Mouse (Mus musculus): Measurements from ENCODE around the gene Cmss1.

Gene Cmss1

DNA sequence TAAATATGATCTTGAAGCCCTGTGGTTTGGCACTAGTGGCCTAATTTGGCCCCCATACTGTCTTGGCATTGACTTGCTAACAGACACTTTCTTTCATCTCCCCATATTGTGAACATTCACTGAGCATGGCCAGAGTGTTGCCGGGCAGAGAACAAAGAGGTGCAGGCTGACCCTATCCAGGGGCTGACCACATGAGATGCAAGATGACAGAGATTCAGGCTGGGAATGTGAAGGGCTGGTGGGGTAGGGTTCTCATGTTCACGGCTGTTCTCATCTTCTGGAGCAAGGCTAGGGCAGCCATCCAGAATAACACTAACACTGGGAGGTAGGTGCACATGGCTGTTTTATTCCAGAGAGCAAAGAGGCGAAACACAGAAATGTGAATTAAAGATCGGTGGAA lies 92.3 kb downstream of the Cmss1 start:
- no peak for DNase-seq (ENCODE audit: low spot score in 2 of 2)

DNA sequence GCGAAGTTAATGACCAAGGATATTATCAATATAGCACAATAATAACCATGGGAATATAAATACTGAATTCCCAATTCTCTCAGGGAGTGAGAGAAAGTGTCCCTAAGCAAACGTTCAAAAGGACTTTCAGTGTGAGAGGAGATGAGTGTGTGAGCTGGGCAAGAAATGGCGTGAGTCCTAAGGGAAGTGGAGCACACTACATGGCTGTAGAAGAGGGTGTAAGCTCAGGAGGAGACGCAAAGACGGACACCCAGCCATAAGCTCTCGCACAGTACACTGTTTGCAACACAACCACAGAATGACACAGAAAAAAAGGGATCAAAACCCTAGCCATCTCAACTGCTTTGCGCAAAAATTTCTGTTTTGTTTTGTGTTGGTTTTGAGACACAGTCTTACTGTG lies 93.1 kb downstream of the Cmss1 start:
- no peak for DNase-seq (ENCODE audit: low spot score in 2 of 2)

DNA sequence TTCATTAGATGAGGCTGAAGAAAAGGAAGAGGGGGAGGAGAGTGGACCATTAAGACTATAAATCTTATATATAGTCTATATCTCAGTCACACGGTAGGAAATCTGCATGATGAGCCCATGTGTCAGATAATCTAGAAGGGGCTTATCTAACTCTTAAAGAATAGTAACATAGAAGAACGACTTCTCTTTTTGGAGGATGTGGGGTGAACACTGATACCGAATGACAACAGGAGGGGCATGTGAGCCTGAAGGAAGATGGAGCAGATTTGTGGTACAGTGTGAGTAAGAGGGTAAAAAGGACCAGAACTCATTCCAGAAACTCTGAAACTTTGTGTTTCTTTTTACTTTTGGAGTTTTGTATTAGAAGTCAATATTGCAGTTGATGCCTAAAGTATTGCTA lies 97.6 kb downstream of the Cmss1 start:
- no peak for DNase-seq (ENCODE audit: low spot score in 2 of 2)

DNA sequence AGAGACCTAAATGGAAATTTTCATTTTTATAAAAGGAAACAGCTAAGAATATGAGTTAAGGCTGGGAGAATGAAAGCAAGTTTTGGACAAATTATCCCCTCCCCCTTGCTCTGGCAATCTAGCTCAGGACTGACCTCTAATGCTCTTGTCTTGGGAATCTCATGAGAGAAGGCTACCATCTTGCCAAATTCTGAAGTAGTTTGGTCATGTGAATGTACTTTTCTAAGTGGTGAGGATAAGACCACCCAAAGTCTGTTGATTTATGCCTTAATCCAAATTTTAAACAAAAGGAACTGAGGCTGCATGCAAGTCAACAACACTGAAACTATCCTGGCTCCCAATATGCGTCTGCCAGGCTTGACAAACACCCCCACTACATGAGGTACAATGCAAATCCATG lies 98.3 kb downstream of the Cmss1 start:
- DNase-seq (ENCODE audit: low spot score in 2 of 2): no peak

DNA sequence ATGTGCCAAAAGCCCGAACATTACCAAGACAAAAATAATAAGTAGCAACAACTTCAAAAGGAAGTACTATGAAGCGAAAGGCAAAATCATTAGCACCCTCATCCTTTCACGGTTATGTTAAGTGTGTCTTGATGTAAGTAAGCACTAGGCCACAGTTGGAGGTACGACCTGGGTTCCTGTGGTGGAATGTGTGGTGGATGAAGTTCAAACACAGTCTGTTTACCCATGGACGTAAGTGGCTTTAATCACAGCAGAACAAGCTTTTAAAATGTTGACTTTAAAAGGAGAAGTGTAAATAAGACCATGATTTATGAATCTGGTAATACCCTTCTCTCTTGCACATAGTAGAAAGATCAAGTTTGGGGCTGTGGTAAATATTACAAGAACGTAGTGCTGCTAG lies 100.5 kb downstream of the Cmss1 start:
- DNase-seq (ENCODE audit: low spot score in 2 of 2): no peak

DNA sequence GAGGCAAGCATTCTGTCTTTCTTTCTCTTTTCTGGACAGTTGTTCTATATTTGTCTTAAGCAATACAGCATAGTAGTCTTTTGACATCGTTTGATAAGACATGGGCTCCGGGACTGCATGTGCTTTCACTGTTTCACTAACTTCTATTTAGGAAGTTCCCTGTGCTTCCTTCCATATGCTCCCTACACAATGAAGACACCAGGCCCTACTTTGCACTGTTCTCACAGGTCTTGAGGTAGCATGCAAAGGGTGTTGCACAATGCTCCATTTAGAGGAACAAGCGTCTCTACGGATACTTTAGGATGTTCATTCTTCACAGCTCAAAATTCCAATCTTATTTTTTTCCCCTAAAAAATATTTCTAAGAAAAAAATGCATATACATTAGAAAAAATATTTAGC lies 101.9 kb downstream of the Cmss1 start:
- DNase-seq (ENCODE audit: low spot score in 2 of 2): no peak

DNA sequence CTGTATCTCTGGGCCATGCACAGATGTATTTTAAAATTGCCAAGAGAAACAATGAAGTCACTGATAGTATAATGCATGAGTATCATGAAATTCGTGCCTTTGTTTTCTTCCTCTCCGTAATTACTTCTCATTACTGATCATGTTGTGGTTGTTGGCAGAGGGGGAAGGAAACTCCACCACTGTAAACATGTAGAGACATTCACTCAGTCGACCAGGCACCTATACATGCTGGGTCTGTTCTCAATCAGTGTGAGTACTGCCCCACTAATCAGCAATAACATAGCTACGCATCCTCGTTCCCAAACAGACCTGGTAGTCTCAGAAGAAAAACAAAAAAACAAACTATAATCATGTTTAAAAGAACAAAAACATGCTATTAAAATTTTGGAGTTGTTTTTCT lies 103.9 kb downstream of the Cmss1 start:
- no peak for DNase-seq (ENCODE audit: low spot score in 2 of 2)

DNA sequence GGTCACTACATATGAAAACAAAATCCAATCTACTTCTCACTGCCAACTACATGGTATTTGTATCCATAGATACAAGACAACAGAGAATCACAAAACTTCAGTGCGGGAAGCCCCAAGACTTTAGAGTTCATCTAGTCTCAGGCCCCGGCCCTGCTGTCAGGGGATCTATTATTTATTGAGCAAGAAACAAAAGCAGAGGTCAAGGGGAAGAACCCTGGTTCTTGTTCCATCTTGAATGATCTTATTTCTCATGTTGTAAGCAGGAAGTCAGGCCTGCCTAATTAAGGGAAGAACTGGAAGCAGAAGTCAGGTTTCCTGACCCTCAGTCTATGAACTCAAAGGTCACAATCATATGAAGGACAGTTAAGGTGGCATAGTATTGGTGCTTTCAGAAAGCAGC lies 104.4 kb downstream of the Cmss1 start:
- DNase-seq (ENCODE audit: low spot score in 2 of 2): no peak

DNA sequence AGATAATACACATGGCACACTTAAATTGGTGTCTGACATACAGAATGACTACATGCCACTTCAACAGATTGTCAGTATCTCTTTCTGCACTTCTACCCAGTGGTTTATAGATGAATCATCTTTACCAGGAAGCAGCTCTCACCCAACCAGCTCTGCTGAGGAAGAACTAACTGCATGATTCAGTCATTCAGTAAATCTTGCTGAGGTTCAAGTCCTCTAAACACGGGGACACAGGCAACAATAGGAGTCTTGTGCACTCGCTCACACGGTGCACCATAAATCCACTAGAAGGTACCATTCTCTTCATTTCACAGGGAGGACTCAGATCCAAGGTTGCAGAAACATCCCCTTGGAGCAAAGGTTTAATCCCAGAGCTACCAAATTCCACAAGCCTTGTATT lies 105.8 kb downstream of the Cmss1 start:
- no peak for DNase-seq (ENCODE audit: low spot score in 2 of 2)

DNA sequence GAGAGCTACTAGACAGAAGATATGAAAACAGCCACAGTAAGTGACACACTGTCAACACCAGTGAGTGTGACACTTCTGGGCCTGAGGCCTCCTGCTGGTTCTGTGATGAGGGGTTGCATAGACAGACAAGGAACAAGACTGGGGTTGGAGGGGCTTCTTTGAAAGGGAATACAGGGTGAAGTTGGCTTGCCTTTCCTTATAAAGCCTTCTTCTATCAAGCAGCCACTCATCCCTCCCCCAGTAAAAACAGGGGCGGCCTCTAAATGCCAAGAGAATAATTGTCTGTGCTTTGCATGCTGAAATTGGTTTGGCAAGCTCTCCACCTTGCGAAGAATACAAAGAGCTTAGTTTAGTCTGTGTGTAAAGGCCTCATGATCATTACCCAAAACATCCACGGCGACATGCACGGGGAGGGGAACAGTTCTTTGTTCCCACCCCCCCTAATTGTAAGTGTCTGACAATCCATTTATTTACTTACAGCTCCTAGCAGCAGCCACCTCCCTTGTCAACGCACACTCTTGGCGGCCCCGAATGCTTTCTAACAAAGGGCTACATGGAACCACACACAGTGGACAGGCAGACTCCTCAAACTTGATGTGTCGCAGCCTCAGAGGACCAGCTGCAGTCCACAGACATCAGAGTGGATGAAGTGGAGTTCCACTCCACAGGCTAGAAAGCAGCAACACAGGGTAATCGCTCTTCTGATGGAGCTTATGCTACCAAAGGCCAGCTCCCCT lies 110.1 kb downstream of the Cmss1 start:
- peak in 1 of 2 experiments; percentile 11 for DNase-seq (ENCODE audit: low spot score in 2 of 2)

DNA sequence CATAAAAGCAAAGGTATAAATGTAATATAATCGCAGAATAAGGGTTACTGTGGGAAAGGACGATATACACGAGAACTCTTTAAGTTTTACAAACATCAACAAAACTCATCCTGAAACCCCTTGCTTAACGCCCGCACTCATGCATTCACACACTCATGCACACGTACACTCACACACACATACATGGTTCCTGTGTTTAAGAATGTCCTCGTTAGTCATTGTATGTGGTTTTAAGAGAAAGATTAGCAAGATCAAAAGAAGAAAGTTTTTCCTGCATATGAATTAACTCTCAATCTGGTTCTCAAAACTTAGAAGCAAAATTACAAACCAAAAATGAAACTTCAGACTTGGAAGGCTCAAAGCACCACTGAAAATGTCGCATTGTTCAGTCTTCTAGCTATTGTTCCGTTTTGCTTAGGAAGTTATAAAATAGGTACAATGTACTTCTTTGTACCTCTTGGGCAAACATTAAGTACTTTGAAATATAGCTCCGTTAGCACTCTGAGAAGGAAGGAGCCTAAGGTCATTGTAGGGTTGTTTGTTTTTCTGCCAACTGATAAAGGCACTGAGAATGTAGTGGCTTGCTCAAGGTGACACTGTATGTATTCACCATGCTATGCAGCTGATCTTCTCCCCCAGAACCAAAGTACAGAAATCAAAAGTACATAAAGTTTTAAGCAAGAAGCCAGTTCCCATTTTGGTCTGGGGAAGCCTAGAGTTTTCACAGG lies 111.0 kb downstream of the Cmss1 start:
- no peak for DNase-seq (ENCODE audit: low spot score in 2 of 2)

DNA sequence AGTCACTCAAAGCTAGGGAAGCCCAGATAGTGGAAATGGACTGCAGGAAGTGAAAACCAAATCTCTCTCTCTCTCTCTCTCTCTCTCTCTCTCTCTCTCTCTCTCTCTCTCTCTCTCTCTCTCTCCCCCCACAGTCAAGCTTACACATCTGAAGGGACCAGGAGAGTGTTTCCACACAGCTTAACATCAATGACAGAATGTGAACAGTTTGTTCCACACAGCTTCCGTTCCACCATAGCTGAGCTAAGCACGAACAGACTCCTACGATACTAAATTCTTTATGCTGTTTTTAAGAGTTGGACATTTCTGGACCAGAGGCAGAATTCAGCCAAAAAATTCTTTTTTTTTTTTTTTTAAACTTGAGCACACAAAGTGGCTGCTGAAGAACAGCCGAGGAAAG lies 114.8 kb downstream of the Cmss1 start:
- DNase-seq (ENCODE audit: low spot score in 2 of 2): no peak

DNA sequence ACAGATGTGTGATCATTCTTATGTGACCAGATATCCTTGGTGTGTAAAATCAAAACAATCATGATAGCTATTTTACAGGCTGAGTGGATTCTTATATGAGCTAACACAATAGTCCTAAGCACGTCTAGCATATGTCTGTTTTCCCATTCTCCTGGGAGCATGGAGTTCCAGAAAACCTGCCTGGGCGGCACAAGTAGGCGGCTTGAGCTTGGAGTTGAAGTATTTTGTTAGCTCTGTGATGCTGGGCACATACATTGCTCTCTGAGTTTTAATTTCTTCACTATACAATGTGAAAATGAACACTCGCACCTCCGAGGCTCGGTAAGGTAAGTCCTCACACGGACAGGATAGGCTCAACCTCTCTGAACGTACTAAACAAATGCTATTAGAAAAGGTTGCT lies 116.0 kb downstream of the Cmss1 start:
- DNase-seq (ENCODE audit: low spot score in 2 of 2): peak; percentile 27 to 32

DNA sequence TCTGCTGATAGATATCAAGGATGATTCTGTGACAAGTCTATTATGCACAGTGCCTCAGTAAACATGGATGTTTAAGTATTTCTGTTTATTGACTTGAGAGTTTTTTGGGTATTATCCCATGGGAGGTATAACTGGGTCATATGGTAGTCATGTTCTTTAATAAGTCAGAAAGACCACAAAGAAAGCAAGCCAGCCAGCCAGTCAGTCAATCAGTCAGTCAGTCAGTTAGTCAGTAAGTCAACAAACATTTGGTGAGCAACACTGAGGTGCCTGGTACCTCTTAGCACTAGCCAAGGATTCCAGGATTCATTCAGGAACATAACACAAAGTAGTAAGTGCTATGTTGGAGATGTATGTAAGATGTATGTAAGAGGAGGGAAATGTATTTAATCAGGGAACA lies 118.0 kb downstream of the Cmss1 start:
- DNase-seq (ENCODE audit: low spot score in 2 of 2): no peak

DNA sequence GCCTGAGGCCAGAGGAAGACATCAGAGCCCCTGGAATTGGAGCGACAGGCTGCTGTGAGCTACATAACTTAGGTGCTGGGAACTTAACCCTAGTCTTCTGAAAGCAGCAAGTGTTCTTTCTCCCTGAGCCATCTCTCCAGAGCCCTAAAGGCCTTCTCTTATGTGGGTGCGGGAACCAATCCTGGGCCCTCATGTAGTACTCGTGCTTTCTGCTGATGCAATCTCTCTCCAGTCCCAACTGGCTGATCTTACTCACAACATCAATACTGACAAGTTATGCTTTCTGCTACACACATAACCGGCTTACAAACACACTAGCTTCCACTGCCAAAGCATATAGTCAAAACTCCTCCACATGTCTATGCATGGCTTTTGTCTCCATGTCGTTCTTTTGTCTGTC lies 120.4 kb downstream of the Cmss1 start:
- no peak for DNase-seq (ENCODE audit: low spot score in 2 of 2)

DNA sequence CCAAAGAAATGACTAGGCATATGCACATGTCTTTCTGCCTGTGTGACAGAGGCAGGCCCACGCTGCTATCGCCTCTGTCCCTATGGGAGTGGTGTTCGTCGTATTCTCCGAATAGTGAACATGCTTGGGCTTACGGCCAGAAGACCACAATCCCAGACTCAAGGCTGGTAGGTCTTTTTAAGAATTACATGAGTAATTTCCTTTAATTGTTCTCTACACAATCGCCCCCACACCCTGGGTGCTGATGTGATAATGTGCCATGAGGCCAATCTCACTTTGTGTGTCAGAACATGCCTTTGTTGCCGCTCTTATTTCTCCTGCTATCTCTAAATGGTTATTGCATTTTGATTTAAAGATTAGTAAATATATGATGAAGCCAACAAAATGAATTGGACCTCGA lies 121.4 kb downstream of the Cmss1 start:
- DNase-seq (ENCODE audit: low spot score in 2 of 2): no peak

DNA sequence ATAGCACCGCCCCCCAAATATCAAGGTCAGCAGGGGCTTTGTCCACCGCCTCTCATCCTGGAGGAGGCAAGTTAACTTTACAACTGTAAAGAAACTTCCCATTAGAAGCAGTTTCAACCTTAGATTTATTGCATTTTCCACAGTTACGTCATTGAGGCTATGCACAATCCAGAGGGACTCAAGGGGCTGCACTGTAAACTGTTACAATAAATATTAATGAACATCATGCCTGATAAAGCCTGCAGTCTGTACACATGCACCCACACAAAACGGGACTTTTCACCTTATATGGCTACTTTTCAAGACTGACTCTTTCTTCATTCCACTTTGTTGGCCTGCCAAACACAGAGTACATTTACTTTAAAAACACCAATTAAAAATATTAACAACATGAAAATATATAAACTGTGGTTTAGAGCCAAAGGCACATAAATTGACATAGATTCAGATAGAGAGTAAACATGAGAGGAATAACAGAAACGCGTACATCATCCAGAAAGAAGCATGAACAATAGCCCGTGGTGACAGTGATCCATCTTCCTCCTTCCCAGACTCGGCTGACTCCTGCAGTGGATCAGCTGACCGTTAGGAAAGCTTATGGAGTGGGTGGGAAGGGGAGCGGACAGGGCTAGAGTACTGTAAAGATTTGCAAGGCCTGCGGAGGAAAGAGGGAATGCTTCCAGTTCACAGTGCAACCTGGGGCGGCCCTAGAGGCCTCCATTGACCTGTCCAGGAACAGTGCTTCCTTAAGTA lies 122.4 kb downstream of the Cmss1 start:
- no peak for DNase-seq (ENCODE audit: low spot score in 2 of 2)

DNA sequence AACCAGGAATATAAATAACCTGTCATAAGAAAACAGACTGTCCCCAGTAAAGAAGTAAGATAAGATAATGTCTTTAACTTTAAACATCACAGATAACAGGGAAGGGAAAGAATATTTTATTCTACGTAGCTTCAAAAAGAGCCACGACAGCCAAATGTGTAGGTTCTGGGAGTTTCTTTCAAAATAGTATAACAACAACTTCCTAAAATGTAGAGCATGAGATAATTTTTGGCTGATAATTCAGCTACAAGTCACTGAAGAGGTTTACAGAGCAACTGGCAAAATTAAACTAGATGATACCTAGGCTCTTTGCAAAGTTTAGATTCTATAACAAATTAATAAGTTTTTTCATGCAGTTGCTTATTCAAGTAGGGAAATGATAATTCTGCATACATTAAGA lies 123.2 kb downstream of the Cmss1 start:
- no peak for DNase-seq (ENCODE audit: low spot score in 2 of 2)

DNA sequence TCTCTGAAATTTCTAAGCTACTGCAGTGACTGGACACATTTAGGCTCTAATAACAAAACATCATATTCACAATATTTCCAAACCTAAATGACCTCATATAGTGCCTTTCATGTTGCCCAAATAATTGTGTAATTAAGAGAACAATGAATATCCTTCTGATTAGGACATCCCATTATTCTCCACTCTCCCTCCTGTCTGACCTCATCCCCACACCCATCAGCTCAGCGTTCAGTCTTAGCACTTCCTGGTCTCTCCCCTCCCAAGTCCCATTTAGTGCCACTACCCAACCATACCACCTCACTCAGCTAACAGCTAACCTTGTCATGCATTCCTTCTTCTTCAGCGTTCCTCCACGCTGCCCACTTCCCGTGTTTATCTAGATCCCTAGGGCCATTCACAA lies 123.8 kb downstream of the Cmss1 start:
- no peak for DNase-seq (ENCODE audit: low spot score in 2 of 2)

DNA sequence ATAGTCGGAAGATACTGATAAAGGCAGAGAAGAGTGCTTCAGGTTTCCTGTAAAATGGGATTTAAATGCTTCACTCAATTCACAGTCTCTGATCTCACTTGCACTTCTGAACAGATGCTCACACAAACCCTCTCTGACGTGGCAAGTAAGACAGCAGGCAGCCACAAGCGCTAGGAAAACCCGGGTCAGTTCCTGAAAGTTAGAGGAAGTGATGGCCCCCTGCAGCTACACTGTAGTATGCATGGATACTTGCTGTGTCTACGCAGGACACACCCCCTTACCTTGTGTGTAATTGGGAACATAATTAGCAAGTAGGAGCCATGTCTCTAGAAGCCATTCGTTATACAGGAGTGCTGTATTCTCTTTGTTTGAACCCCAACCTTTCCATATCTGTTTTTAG lies 124.4 kb downstream of the Cmss1 start:
- DNase-seq (ENCODE audit: low spot score in 2 of 2): no peak

DNA sequence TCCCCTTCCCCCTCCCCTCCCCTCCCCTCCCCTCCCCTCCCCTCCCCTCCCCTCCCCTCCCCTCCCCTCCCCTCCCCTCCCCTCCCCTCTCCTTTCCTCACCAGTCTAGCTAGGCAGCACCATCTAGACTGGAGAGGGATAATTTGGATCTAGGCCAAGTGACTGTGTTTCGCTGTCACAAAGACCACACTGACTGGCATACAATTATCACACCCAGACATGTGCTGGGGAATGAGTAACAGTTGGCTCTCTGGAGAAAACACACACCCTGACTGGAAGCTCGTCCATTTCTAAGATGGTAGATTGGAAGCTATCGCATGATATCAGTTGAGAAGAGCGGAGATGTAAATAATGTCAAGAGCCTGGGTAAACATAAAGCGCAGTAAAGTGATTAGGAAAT lies 126.9 kb downstream of the Cmss1 start:
- no peak for DNase-seq (ENCODE audit: low spot score in 2 of 2)

DNA sequence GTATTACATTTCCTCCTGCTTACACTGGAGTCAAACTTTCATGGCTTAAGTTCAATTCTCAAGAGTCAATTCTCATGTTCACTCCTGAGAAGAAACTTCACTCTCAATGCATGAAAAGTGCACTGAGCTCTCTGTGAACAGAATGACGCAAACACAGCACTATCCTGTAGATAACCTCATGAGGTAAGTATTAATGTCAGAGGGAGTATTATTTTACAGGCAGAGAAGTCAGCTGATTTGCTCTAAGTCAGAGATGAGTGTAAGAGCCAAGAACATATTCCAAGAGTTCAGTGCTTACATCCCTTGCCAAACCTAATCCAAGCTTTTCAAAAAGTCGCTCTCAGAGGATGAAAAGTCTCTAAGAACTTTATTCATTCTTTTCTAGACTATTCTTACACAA lies 128.2 kb downstream of the Cmss1 start:
- no peak for DNase-seq (ENCODE audit: low spot score in 2 of 2)

Measured in frontal cortex, postnatal 36 days (tissue).